Mouse (Mus musculus) stomach, embryonic 14.5 days (tissue): Measurements from ENCODE around the gene Gm826. TPM values are rescaled to one million over a fixed set of nuclear protein-coding genes. Genes with fewer than 3 reads are reported as not detected.

Source experiments
- polyA plus RNA-seq: library from polyadenylated mRNA; unstranded; fragments of >200 nt; fragmentation: Nextera tagmentation; extraction: Ambion mirVana; gene quantifications from 2 replicates; pipeline ENCODE4 v1.2.1, GENCODE M21; 2014

The Gm826 gene
- polyA plus RNA-seq, 1 experiment from 2014 or later = not detected

Other genes with a start within 250 kb of the Gm826 start
- 4.7 and 6.3 TPM in 2 replicates for gene Mafb, start 32.9 kb upstream of the Gm826 start, polyA plus RNA-seq